Mouse (Mus musculus): ENCODE results near the gene Myo9b. TPM values are rescaled to one million over a fixed set of nuclear protein-coding genes. Genes with fewer than 3 reads are reported as not detected.
"Not testable (repeated sequence)": the region's sequence is repeated elsewhere in the genome, so short reads cannot be mapped to it uniquely, and the experiment has no call there.

Gene Myo9b
- polyA plus RNA-seq, 1 experiment from 2014 or later, result 24.1 TPM

GRCm38 (mm10) chr8:71281731-71282130 lies 9.2 kb downstream of the Myo9b start:
- H3K9me3 ChIP-seq; DNase-seq (ENCODE audit: low spot score); H3K27ac ChIP-seq; H3K4me1 ChIP-seq (replicated peaks); H3K27me3 ChIP-seq (ENCODE audit: insufficient read depth, poor library complexity, severe bottlenecking); H3K4me3 ChIP-seq; H3K36me3 ChIP-seq: not testable (repeated sequence)
- 88% methylated on average over 1 of the region's 1 CpGs for WGBS

GRCm38 (mm10) chr8:71282621-71283020 lies 10.1 kb downstream of the Myo9b start:
- 88% methylated on average over 5 of the region's 5 CpGs for WGBS
- Histone ChIP-seq H3K27me3 (ENCODE audit: insufficient read depth, poor library complexity, severe bottlenecking) (no peaks in the 10 kb centered on the region), H3K9me3 (no peaks in the 10 kb centered on the region), H3K4me1 (replicated peaks) (no peaks in the 10 kb centered on the region), H3K4me3 (no peak overlapping the region), H3K36me3 (peaks cover 5% of the 10 kb centered on the region), H3K27ac (no peak overlapping the region)
- no peak for DNase-seq (ENCODE audit: low spot score)

- not testable (repeated sequence) for H3K9me3 ChIP-seq; H3K27ac ChIP-seq; H3K4me3 ChIP-seq; DNase-seq (ENCODE audit: low spot score); H3K4me1 ChIP-seq (replicated peaks); H3K27me3 ChIP-seq (ENCODE audit: insufficient read depth, poor library complexity, severe bottlenecking)
- WGBS, result 91% methylated on average over 2 of the region's 2 CpGs
- H3K36me3 ChIP-seq, result peaks cover 33% of the 10 kb centered on the region
These were observed 13.7 kb downstream of the Myo9b start for GRCm38 (mm10) chr8:71286223-71286622.

GRCm38 (mm10) chr8:71288441-71288949 lies 16.0 kb downstream of the Myo9b start:
- Histone ChIP-seq H3K9me3 (no peaks in the 10 kb centered on the region), H3K27ac (no peak overlapping the region), H3K4me1 (replicated peaks) (no peaks in the 10 kb centered on the region), H3K4me3 (no peak overlapping the region), H3K27me3 (ENCODE audit: insufficient read depth, poor library complexity, severe bottlenecking) (no peaks in the 10 kb centered on the region), H3K36me3 (peaks cover 55% of the 10 kb centered on the region)
- WGBS, result 55% methylated on average over 3 of the region's 3 CpGs
- DNase-seq (ENCODE audit: low spot score), result no peak

GRCm38 (mm10) chr8:71289098-71289497 lies 16.6 kb downstream of the Myo9b start:
- 89% methylated on average over 7 of the region's 7 CpGs for WGBS
- Histone ChIP-seq H3K27ac (no peak overlapping the region), H3K4me3 (no peak overlapping the region), H3K36me3 (peaks cover 58% of the 10 kb centered on the region), H3K4me1 (replicated peaks) (no peaks in the 10 kb centered on the region), H3K27me3 (ENCODE audit: insufficient read depth, poor library complexity, severe bottlenecking) (no peaks in the 10 kb centered on the region), H3K9me3 (no peaks in the 10 kb centered on the region)
- no peak for DNase-seq (ENCODE audit: low spot score)

- Histone ChIP-seq H3K27ac (no peak overlapping the region), H3K4me1 (replicated peaks) (no peaks in the 10 kb centered on the region), H3K36me3 (peaks cover 69% of the 10 kb centered on the region), H3K9me3 (no peaks in the 10 kb centered on the region), H3K27me3 (ENCODE audit: insufficient read depth, poor library complexity, severe bottlenecking) (no peaks in the 10 kb centered on the region), H3K4me3 (no peak overlapping the region)
- WGBS, result 97% methylated on average over 21 of the region's 21 CpGs
- DNase-seq (ENCODE audit: low spot score), result no peak
These were observed 17.7 kb downstream of the Myo9b start for GRCm38 (mm10) chr8:71290211-71290610.

- WGBS, result 97% methylated on average over 10 of the region's 10 CpGs
- no peak overlapping the region for H3K27ac ChIP-seq
- H3K9me3 ChIP-seq, result no peaks in the 10 kb centered on the region
- no peak overlapping the region for H3K4me3 ChIP-seq
- peaks cover 76% of the 10 kb centered on the region for H3K36me3 ChIP-seq
- H3K27me3 ChIP-seq (ENCODE audit: insufficient read depth, poor library complexity, severe bottlenecking), result no peaks in the 10 kb centered on the region
- DNase-seq (ENCODE audit: low spot score), result no peak
- no peaks in the 10 kb centered on the region for H3K4me1 ChIP-seq (replicated peaks)
These were observed 18.4 kb downstream of the Myo9b start for GRCm38 (mm10) chr8:71290911-71291310.

- H3K4me1 ChIP-seq (replicated peaks), result no peaks in the 10 kb centered on the region
- no peaks in the 10 kb centered on the region for H3K27me3 ChIP-seq (ENCODE audit: insufficient read depth, poor library complexity, severe bottlenecking)
- no peak overlapping the region for H3K4me3 ChIP-seq
- H3K9me3 ChIP-seq, result no peaks in the 10 kb centered on the region
- H3K27ac ChIP-seq, result no peak overlapping the region
- WGBS, result 96% methylated on average over 6 of the region's 6 CpGs
- DNase-seq (ENCODE audit: low spot score), result no peak
- H3K36me3 ChIP-seq, result peaks cover 81% of the 10 kb centered on the region
These were observed 18.8 kb downstream of the Myo9b start for GRCm38 (mm10) chr8:71291351-71291750.

GRCm38 (mm10) chr8:71293930-71294329 lies 21.4 kb downstream of the Myo9b start:
- H3K4me1 ChIP-seq (replicated peaks); DNase-seq (ENCODE audit: low spot score); H3K4me3 ChIP-seq; H3K27me3 ChIP-seq (ENCODE audit: insufficient read depth, poor library complexity, severe bottlenecking); H3K9me3 ChIP-seq; H3K27ac ChIP-seq: not testable (repeated sequence)
- H3K36me3 ChIP-seq, result peaks cover 88% of the 10 kb centered on the region
- WGBS, result 94% methylated on average over 3 of the region's 3 CpGs

GRCm38 (mm10) chr8:71296188-71296621 lies 23.7 kb downstream of the Myo9b start:
- DNase-seq (ENCODE audit: low spot score), result no peak
- Histone ChIP-seq H3K27me3 (ENCODE audit: insufficient read depth, poor library complexity, severe bottlenecking) (no peaks in the 10 kb centered on the region), H3K4me3 (no peak overlapping the region), H3K36me3 (peaks cover 79% of the 10 kb centered on the region), H3K4me1 (replicated peaks) (no peaks in the 10 kb centered on the region), H3K9me3 (no peaks in the 10 kb centered on the region), H3K27ac (no peak overlapping the region)
- WGBS, result 95% methylated on average over 2 of the region's 2 CpGs

- WGBS, result 100% methylated on average over 2 of the region's 2 CpGs
- DNase-seq (ENCODE audit: low spot score), result no peak
These were observed 24.3 kb downstream of the Myo9b start for GRCm38 (mm10) chr8:71296784-71297183.

GRCm38 (mm10) chr8:71297439-71297838 lies 24.9 kb downstream of the Myo9b start:
- H3K4me1 ChIP-seq (replicated peaks), result no peaks in the 10 kb centered on the region
- no peak overlapping the region for H3K27ac ChIP-seq
- peaks cover 6% of the 10 kb centered on the region; the same call in 1 of the 2 replicates for H3K9me3 ChIP-seq
- no peaks in the 10 kb centered on the region for H3K27me3 ChIP-seq (ENCODE audit: insufficient read depth, poor library complexity, severe bottlenecking)
- H3K4me3 ChIP-seq, result no peak overlapping the region
- DNase-seq (ENCODE audit: low spot score), result no peak
- H3K36me3 ChIP-seq, result peaks cover 77% of the 10 kb centered on the region
- 92% methylated on average over 1 of the region's 1 CpGs for WGBS

More at GRCm38 (mm10) chr8:71296784-71297183, 24.3 kb downstream of the Myo9b start:
- Histone ChIP-seq H3K9me3 (no peaks in the 10 kb centered on the region; the same call in 1 of the 2 replicates), H3K4me1 (replicated peaks) (no peaks in the 10 kb centered on the region), H3K27me3 (ENCODE audit: insufficient read depth, poor library complexity, severe bottlenecking) (no peaks in the 10 kb centered on the region), H3K27ac (no peak overlapping the region), H3K4me3 (no peak overlapping the region), H3K36me3 (peaks cover 77% of the 10 kb centered on the region)

- H3K4me1 ChIP-seq (replicated peaks), result no peaks in the 10 kb centered on the region
- DNase-seq (ENCODE audit: low spot score), result no peak
- no peaks in the 10 kb centered on the region for H3K27me3 ChIP-seq (ENCODE audit: insufficient read depth, poor library complexity, severe bottlenecking)
- no peak overlapping the region for H3K27ac ChIP-seq
- no peak overlapping the region for H3K4me3 ChIP-seq
- WGBS, result 93% methylated on average over 3 of the region's 3 CpGs
- H3K9me3 ChIP-seq, result peaks cover 17% of the 10 kb centered on the region; the same call in 1 of the 2 replicates
- H3K36me3 ChIP-seq, result peaks cover 80% of the 10 kb centered on the region
These were observed 27.2 kb downstream of the Myo9b start for GRCm38 (mm10) chr8:71299716-71300115.

- no peak for DNase-seq (ENCODE audit: low spot score)
- 98% methylated on average over 1 of the region's 1 CpGs for WGBS
- peaks cover 64% of the 10 kb centered on the region for H3K36me3 ChIP-seq
These were observed 30.3 kb downstream of the Myo9b start for GRCm38 (mm10) chr8:71302788-71303187.

More at GRCm38 (mm10) chr8:71302788-71303187, 30.3 kb downstream of the Myo9b start:
- Histone ChIP-seq H3K27me3 (ENCODE audit: insufficient read depth, poor library complexity, severe bottlenecking) (no peaks in the 10 kb centered on the region), H3K4me3 (no peak overlapping the region), H3K27ac (no peak overlapping the region), H3K4me1 (replicated peaks) (no peaks in the 10 kb centered on the region; the same call in 1 of the 2 replicates), H3K9me3 (peaks cover 17% of the 10 kb centered on the region; the same call in 1 of the 2 replicates)

Data from hindbrain, embryonic 10.5 days (tissue).